Mouse (Mus musculus) CH12.LX (cell line): ENCODE data around the gene Jmjd1c.

ENCODE experiments used
- CHD2 ChIP-seq: IDR thresholded peaks from 2 replicates; pipeline ENCODE4 v1.6.1; 2011; ENCODE audit warnings: low read length, improper control_type of control experiment
- CTCF ChIP-seq, 2 experiments: IDR thresholded peaks in 1 of 2; conservative IDR thresholded peaks in 1 of 2; 2 replicates each; pipeline ENCODE4 v1.5.1; 2011 to 2012; ENCODE audit warnings: low read depth in 2 of 2, low read length in 2 of 2, improper control_type of control experiment in 1 of 2, inconsistent platforms in 1 of 2, mild to moderate bottlenecking in 1 of 2, moderate library complexity in 1 of 2
- EP300 ChIP-seq: IDR thresholded peaks from 2 replicates; pipeline ENCODE4 v1.6.1; 2011; ENCODE audit warnings: low read length, improper control_type of control experiment
- POLR2AphosphoS2 ChIP-seq: IDR thresholded peaks from 2 replicates; pipeline ENCODE4 v1.6.1; 2011; ENCODE audit warnings: low read depth, low read length, improper control_type of control experiment
- SMC3 ChIP-seq: IDR thresholded peaks from 2 replicates; pipeline ENCODE4 v1.6.1; 2011; ENCODE audit warnings: low read depth, low read length, improper control_type of control experiment
- UBTF ChIP-seq: IDR thresholded peaks from 2 replicates; pipeline ENCODE4 v1.6.1; 2012; ENCODE audit warnings: low read depth, mild to moderate bottlenecking, inconsistent platforms, low read length, improper control_type of control experiment, moderate library complexity

DNA sequence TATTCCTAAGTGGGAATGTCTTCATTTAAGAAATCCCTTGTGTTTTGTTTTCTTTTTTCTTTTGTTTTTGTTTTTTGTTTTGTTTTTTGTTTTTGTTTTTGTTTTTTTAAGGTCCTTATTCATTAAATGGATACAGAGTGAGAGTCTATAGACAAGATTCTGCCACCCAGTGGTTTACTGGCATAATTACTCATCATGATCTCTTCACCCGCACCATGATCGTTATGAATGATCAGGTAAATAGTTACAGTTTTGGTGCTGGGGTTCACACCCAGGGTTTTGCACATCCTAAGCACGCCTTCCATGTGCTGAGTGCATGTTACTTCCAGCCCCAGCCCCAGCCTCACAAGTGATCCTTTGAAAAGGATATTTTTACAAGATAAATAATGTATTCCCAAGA is 120.9 kb downstream of the Jmjd1c start:
- TF ChIP-seq CTCF (conservative IDR thresholded peaks at IDR 0.05 in 1 of 2, IDR thresholded peaks at IDR 0.05 in 1 of 2; ENCODE audit: low read depth in 2 of 2, low read length in 2 of 2) (peak in 1 of 2 experiments; percentile 50; a peak in 2 of 4 replicates), POLR2AphosphoS2 (no peak), SMC3 (peak; percentile 38; the same call in 1 of the 2 replicates), EP300 (no peak), UBTF (no peak), CHD2 (no peak)
